Mouse (Mus musculus) heart, postnatal 0 days (tissue): ENCODE results near the gene Rap1gap.

ENCODE experiments used
- CTCF ChIP-seq: IDR thresholded peaks from 2 replicates; pipeline ENCODE4 v1.5.1; 2016; ENCODE audit warnings: antibody characterized with exemption, control low read depth, low read depth
- EP300 ChIP-seq: IDR thresholded peaks from 2 replicates; pipeline ENCODE4 v1.6.1; 2016; ENCODE audit warnings: antibody characterized with exemption, low read depth

GRCm38 (mm10) chr4:137721563-137721962 lies 57.0 kb downstream of the Rap1gap start:
- TF ChIP-seq CTCF (no peak), EP300 (no peak)
